Mouse (Mus musculus): ENCODE measurements around the gene Pvalb. TPM values are rescaled to one million over a fixed set of nuclear protein-coding genes. Genes with fewer than 3 reads are reported as not detected.
A peak's percentile ranks its signal among the peaks of the same experiment; 100 is the strongest.

Pvalb gene
- total RNA-seq (2021), result under 1 TPM in 1 of 2 experiments, not detected in 1; 0.29 TPM
- long read RNA-seq, experiment 1, result 0 reads
- long read RNA-seq, experiment 2, result 0 reads

DNA sequence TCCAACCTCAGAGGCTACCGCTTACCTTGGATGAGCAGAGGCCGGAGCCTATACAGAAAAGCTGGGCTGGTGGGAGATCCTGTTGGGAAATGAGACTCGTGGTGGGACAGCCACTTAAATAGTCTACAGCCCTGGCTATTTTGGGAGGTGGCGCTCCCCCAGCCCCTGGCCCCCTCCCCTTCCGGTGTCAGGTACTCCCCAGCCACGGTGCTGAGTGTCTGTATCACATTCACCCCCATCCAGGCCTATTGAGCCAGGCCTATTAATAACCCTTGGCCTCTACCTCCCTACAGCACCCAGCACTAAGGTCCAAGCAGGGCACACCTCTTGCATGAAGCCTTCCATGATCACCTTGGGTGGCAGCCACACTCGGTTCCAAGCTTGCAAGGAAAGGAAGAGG lies at the start of gene Pvalb:
Gene Pvalb, minus strand, starts transcription at position 89 of the 400 bp plus-strand sequence.
- DNase-seq, result no peak
- intact Hi-C loops (cut with DNase I), result no loop called here

GRCm38 (mm10) chr15:78254751-78255150 lies 48.6 kb upstream of the Pvalb start:
- intact Hi-C loops (cut with DNase I), result loop anchor here (1.0 to 10.0 kb wide), 3 partner anchors 115 to 280 kb away; partner anchors contain the start of gene C1qtnf6
- DNase-seq, result peak; percentile 47 to 65

DNA sequence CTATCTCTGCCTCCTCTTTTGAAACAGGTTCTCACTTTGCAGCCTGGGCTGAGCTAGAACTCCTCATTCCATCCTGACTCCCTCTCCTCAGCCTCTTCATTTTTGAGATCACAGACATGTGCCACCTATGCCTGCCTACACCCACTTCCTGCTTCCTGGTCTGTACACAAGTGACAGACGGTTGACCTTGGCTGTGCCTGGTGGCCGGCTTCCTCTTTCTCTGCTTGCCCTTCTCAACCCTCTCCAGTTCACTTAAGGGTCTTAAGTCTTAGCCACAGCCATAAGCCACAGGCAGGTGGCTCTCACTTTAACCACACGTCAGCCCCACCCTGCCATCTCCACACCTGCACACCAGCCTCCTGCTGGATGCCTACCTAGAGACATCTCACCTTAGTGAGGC lies 42.2 kb upstream of the Pvalb start:
- no peak for DNase-seq
- intact Hi-C loops (cut with DNase I), result no loop called here

DNA sequence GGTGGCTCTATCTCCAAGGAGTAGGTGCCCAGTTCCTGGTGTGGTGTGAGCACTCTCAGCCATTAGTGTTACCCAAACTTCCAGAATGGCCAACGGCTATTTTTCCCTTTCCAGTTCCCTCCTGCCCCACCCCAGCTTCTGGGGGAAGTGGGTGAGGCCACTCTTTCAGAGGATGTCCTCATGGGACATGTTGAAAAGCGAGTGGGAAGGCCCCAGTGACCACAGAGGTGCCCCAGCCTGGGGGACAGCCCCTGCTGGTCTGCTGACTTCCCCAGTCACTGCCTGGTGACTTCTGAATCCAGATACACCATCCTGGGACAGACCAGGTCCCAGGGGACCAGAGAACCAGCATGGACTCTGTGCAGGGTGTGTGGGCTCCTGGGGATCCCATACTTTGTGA lies 41.5 kb upstream of the Pvalb start:
- no peak for DNase-seq
- intact Hi-C loops (cut with DNase I), result no loop called here

DNA sequence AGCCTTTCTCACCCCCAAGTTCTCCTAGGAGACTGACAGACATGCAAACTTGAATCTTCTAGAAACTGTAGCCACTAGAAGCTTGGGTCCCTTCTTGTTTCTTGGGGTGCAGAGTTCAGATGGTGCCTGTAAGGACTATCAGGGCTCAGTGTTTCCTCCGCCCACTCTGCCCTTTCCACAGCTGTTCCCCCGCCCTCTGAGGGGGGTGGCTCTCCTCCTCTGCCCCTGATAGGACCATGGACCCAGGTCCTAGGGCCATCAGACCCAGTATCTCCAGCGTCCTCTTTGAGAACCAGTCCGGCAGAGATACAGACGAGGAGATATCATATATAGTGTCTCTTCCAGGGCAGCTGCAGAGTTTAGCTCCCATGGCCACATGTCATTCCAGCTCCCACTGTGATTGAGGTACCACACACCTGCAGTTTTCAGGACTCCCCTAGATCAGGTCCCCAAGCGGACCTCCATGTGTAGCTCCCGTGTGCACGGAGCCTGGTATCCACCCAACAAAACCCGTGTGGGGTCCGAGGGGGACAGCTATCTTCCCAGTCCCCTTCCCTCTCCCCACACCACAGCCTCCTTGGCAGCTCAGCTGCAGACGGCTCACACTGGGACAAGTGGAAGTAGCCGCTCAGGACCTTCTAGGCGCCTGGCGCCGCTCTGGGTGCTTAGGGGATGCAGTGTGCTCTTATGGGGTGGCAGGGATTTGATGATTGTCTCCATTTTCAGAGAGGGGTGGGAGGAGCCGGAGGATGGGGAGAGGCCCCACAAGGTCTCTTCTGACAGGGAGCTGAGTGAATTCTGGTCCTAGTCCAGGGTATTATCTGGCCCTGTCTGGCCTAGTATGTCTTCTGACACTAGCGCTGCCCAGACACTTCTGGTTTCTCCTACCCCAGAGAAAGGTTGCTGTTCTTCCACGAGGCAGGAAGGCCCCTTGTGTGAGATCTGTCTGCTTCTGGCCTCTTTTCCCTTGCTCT lies 40.2 kb upstream of the Pvalb start:
- intact Hi-C loops (cut with DNase I), result no loop called here
- no peak for DNase-seq

- DNase-seq, result peak in 1 of 2 experiments; percentile 22
- intact Hi-C loops (cut with DNase I), result no loop called here
These were observed 38.7 kb upstream of the Pvalb start, which contains the start of gene Ncf4 for GRCm38 (mm10) chr15:78244695-78245492. Gene Ncf4 (plus strand): TSS chr15:78244801.

DNA sequence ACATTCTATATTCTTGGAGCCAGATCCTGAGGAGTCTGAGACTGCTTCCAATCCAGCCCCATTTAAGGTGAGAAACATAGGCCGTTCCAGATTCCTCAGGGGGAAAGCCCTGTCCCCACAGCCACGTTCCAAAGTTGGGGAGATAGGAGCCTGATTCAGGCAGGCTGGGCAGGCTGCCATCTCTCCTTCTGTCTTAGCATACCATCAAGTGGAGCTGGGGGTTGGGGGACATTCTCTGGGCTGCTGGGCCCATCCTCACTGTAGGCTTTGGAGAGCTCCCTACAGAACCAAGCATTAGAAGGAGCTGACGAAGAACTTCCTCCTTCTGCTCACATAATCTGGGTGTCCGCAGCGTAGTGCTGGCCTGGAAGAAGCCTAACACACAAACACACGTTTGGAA lies 37.6 kb upstream of the Pvalb start:
- no peak for DNase-seq
- intact Hi-C loops (cut with DNase I), result no loop called here

- no peak for DNase-seq
- intact Hi-C loops (cut with DNase I), result no loop called here
These were observed 36.9 kb upstream of the Pvalb start for GRCm38 (mm10) chr15:78243061-78243460.

DNA sequence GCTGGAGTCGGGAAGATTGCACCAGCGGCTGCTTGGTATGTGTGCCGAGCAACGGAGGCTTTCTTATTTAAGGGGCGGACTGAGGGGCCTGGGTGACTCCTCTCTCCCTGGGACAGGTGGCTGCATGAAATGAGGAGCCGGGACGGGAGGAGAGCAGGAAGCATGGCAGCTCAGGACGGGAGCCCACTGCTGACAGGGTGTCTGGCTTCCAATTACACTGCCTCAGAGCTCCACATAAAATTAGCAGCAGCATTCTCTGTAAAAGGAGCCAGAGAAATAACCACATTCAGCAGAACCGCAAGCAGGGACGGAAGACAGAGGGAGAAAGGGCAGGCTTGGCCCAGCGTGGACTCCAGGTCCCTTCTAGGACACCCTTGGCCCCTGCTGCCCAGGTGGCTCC lies 35.1 kb upstream of the Pvalb start:
- DNase-seq, result no peak
- intact Hi-C loops (cut with DNase I), result no loop called here

- DNase-seq, result no peak
- intact Hi-C loops (cut with DNase I), result loop anchor here (1.0 kb wide), 1 partner anchor 62 kb away; no protein-coding TSS in a partner anchor
These were observed 33.9 kb upstream of the Pvalb start for GRCm38 (mm10) chr15:78239956-78240617.

- intact Hi-C loops (cut with DNase I), result loop anchor here (1.0 kb wide), 1 partner anchor 61 kb away; no protein-coding TSS in a partner anchor
These were observed 33.3 kb upstream of the Pvalb start for GRCm38 (mm10) chr15:78239453-78239852.

GRCm38 (mm10) chr15:78234823-78235509 lies 28.8 kb upstream of the Pvalb start:
- intact Hi-C loops (cut with DNase I), result no loop called here
- no peak for DNase-seq

More at GRCm38 (mm10) chr15:78239453-78239852, 33.3 kb upstream of the Pvalb start:
- DNase-seq, result peak; percentile 61 to 77

DNA sequence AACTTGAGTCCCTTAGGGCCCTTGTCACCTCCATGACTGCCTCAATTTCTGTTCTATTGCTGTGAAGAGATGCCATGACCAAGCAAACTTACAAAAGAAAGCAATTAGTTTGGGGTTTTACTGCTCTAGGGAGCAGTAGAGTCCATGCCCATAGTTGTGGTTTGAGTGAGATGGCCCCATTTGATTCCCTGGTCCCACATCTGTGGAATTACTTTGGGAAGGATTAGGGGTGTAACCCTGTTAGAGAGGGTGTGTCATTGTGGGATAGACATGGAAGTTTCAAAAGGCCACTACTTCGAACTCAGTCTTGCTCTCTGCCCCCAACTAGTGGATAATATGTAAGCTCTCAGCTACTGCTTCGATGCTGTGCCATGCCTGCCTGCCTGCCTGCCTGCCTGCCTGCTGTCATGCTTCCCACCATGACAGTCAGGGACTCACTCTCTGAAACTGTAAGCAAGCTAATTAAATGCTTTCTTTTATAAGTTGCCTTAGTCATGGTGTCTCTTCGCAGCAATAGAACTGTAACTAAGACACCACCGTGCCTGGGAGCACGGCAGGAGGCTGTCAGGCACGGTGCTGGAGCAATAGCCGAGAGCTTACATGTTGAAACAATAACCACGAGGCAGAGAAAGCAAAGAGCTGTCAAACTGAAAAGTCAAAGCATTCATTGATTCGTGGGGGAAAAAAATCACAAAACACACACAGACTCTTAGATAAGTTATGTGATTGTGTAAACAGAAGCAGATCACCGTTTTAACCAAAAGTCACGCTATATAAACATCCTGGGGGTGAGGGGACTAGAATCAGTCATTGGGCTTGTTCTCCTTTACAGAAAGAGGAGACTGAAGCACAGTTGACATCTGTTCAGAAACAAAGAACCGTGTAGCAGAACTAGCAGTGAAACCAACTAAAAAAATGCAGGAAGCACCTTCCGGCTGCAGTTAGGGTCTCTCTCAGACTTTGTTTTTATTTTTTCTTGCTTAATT lies 25.4 kb upstream of the Pvalb start:
- DNase-seq, result no peak
- intact Hi-C loops (cut with DNase I), result no loop called here

GRCm38 (mm10) chr15:78227816-78228215 lies 21.6 kb upstream of the Pvalb start:
- intact Hi-C loops (cut with DNase I), result no loop called here
- DNase-seq, result no peak

GRCm38 (mm10) chr15:78215269-78215668 lies 9.1 kb upstream of the Pvalb start:
- no peak for DNase-seq

DNA sequence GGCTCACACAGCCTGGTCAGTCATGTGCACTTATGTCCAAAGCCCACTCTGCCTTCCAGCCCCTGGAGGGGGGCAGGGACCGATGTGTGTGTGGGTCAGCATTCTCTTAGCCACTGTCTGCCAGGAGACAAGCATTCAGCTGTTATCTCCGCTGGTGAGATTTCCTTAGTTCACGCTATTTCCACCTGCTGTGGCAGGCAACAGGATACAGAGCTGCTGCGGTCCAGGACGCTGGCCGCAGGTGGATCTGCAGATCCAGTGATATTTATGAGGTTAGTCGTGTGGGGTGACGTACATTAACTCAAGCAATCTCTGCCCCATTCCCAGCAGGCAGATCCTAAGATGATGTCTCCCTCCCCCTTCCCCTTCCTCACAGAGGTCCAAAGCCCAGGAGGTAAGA lies 5.2 kb upstream of the Pvalb start:
- no peak for DNase-seq
- intact Hi-C loops (cut with DNase I), result no loop called here

More at GRCm38 (mm10) chr15:78215269-78215668, 9.1 kb upstream of the Pvalb start:
- intact Hi-C loops (cut with DNase I), result no loop called here

GRCm38 (mm10) chr15:78210203-78210602 lies 4.0 kb upstream of the Pvalb start:
- intact Hi-C loops (cut with DNase I), result no loop called here
- no peak for DNase-seq

DNA sequence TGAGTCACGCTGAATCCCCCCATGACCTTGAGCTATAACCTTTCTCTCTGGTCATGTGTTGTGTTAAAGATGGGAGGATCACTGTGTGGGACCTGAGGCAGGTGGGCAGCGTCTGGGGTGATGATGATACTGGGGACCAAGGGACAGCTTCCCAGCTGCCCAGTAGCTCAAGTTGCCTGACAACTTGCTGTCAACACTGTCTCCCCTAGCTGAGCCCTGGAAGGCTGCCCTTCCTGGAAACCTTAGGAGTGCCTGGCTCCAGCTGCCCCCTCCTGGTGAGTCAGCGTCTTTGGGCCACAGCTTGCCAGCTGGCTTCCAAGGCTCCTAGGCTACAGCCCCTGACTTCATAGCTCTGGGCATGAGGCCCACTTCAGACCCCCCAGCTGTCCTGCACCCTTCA lies 1.0 kb downstream of the Pvalb start:
- intact Hi-C loops (cut with DNase I), result no loop called here
- peak; percentile 34 to 60 for DNase-seq

Measured in heart, postnatal 14 days (tissue).